Mouse (Mus musculus) G1E (cell line): Measurements from ENCODE around the gene Nln.

Experiments
- CTCF ChIP-seq: IDR thresholded peaks from 2 replicates; pipeline ENCODE4 v1.5.1; 2012; ENCODE audit warnings: low read depth, low read length, inconsistent platforms, mixed read lengths
- TAL1 ChIP-seq: conservative IDR thresholded peaks from 2 replicates; pipeline ENCODE4 v1.6.1; 2012; ENCODE audit warnings: low read depth, low read length, inconsistent platforms, mixed read lengths

DNA sequence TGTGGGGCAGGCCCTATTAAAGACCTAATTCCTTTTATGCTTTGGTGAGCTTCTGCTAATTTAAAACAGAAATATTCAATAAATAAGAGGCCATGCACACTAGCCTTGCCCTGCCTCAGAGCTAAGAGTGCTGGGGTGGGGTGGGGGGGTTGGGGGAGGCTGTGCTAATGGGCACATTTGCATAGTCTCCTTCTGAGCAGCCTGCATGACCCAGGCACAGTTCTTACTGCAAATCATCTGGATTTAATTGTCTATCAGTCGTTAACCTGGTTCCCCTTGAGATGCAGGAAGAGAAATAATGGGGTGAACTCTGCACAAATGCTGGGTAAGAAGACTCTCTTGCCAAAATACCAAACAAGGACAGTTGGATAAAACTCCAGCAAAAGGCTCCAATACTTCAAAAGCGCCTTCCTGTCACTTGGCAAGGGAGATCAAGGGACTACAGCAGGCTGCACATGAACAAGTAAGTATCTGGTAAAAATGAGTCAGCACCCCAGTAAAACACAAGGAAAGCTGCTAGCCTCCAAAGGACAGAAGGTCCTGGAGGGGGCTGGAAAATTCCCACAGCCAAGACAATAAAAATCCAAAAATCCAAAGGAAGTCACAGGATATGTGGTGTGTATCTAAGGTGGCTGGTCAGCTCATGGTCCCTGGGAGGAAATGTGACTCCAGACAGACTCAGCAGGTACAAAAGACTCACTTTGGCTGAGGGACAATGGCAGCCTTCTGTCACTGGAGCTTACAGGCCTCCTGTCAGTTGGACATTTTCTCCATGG is 47.3 kb downstream of the Nln start:
- TF ChIP-seq CTCF (no peak), TAL1 (no peak)
